Mouse (Mus musculus): Measurements from ENCODE around the gene Hnf4a. TPM values are rescaled to one million over a fixed set of nuclear protein-coding genes. Genes with fewer than 3 reads are reported as not detected.
A peak's percentile ranks its signal among the peaks of the same experiment; 100 is the strongest.

The Hnf4a gene
- polyA plus RNA-seq, 1 experiment from 2014 or later: 21.6 TPM

DNA sequence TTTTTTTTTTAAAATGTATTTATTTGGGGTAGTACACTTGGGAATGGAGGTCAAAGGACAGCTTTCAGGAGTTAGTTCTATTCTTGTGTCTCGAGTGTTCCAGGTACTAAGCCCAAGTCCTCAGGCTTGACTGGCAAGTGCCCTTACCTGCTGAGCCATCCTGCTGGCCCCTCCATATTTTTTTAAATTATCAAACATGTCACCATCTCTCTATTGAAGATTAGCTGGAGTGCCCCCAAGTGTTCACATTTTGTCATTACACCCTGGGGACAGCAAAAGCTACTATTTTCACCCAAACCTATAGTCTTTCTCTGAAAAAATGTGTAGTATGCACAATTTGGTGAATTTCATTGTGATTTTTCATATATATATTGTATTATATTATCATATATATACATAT is 85.5 kb downstream of the Hnf4a start:
- Histone ChIP-seq H3K36me3 (ENCODE audit: insufficient read depth, low read length) (no peaks in the 10 kb centered on the region), H3K9me3 (replicated peaks; ENCODE audit: low read length) (no peaks in the 10 kb centered on the region), H3K9ac (ENCODE audit: low read depth, low read length) (no peak overlapping the region), H3K4me3 (replicated peaks; ENCODE audit: low read depth, low read length) (no peak overlapping the region), H3K4me1 (replicated peaks; ENCODE audit: insufficient read depth, low read length) (peaks cover 7% of the 10 kb centered on the region), H3K27ac (no peak overlapping the region), H3K27me3 (ENCODE audit: insufficient read depth, low read length) (no peaks in the 10 kb centered on the region), H3K4me2 (ENCODE audit: low read length) (no peak overlapping the region)
- no peak for ATAC-seq (replicated peaks; ENCODE audit: low FRiP score, low read depth)
- 82% methylated on average over 1 of the region's 1 CpGs for WGBS
- TF ChIP-seq CTCF (IDR thresholded peaks at IDR 0.05; ENCODE audit: low read depth): peak; percentile 59
- DNase-seq (ENCODE audit: low spot score): peak; percentile 26

GRCm38 (mm10) chr2:163593636-163594282 is 87.2 kb downstream of the Hnf4a start:
- H3K4me2 ChIP-seq (ENCODE audit: low read length): no peak overlapping the region
- H3K36me3 ChIP-seq (ENCODE audit: insufficient read depth, low read length): no peaks in the 10 kb centered on the region
- H3K27ac ChIP-seq: no peak overlapping the region
- WGBS: 83% methylated on average over 10 of the region's 10 CpGs
- no peak for ATAC-seq (replicated peaks; ENCODE audit: low FRiP score, low read depth)
- H3K27me3 ChIP-seq (ENCODE audit: insufficient read depth, low read length): no peaks in the 10 kb centered on the region
- no peak for TF ChIP-seq CTCF (IDR thresholded peaks at IDR 0.05; ENCODE audit: low read depth)
- H3K4me3 ChIP-seq (replicated peaks; ENCODE audit: low read depth, low read length): no peak overlapping the region
- H3K4me1 ChIP-seq (replicated peaks; ENCODE audit: insufficient read depth, low read length): peaks cover 7% of the 10 kb centered on the region
- no peak for DNase-seq (ENCODE audit: low spot score)
- no peaks in the 10 kb centered on the region for H3K9me3 ChIP-seq (replicated peaks; ENCODE audit: low read length)
- H3K9ac ChIP-seq (ENCODE audit: low read depth, low read length): no peak overlapping the region

DNA sequence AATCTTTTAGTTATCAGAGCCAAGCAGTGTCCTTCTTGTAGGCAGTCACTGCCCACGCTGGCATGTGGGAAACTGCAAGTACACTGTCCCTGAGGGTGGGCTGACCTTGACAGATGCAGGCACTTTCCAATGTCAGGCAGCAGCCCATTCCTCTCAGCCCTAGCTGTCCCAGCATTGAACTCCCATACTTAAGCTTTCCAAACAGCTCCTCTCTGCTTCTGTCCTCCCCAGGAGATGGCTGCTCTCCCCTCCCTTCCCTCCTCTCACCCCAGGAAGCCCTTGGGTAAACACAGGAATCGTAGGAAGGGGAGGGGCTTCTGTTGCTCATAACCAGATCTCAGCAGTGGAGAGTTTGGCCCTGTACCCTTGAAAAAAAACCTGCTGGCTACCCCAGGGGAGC is 88.5 kb downstream of the Hnf4a start:
- peaks cover 7% of the 10 kb centered on the region for H3K4me1 ChIP-seq (replicated peaks; ENCODE audit: insufficient read depth, low read length)
- peak; percentile 54 for DNase-seq (ENCODE audit: low spot score)
- peak; percentile 15; the same call in 1 of the 2 replicates for ATAC-seq (replicated peaks; ENCODE audit: low FRiP score, low read depth)
- no peak overlapping the region for H3K4me2 ChIP-seq (ENCODE audit: low read length)
- no peaks in the 10 kb centered on the region for H3K27me3 ChIP-seq (ENCODE audit: insufficient read depth, low read length)
- no peaks in the 10 kb centered on the region for H3K9me3 ChIP-seq (replicated peaks; ENCODE audit: low read length)
- no peaks in the 10 kb centered on the region for H3K36me3 ChIP-seq (ENCODE audit: insufficient read depth, low read length)
- 10% methylated on average over 2 of the region's 2 CpGs for WGBS
- H3K9ac ChIP-seq (ENCODE audit: low read depth, low read length): no peak overlapping the region
- no peak overlapping the region for H3K4me3 ChIP-seq (replicated peaks; ENCODE audit: low read depth, low read length)
- TF ChIP-seq CTCF (IDR thresholded peaks at IDR 0.05; ENCODE audit: low read depth): no peak
- peak overlapping the region; percentile 80 for H3K27ac ChIP-seq

GRCm38 (mm10) chr2:163596057-163596872 is 89.7 kb downstream of the Hnf4a start:
- peak; percentile 73 for DNase-seq (ENCODE audit: low spot score)
- WGBS: 55% methylated on average over 13 of the region's 13 CpGs
- H3K4me3 ChIP-seq (replicated peaks; ENCODE audit: low read depth, low read length): no peak overlapping the region
- no peak overlapping the region for H3K4me2 ChIP-seq (ENCODE audit: low read length)
- peaks cover 7% of the 10 kb centered on the region for H3K4me1 ChIP-seq (replicated peaks; ENCODE audit: insufficient read depth, low read length)
- no peak for ATAC-seq (replicated peaks; ENCODE audit: low FRiP score, low read depth)
- TF ChIP-seq CTCF (IDR thresholded peaks at IDR 0.05; ENCODE audit: low read depth): no peak
- H3K36me3 ChIP-seq (ENCODE audit: insufficient read depth, low read length): no peaks in the 10 kb centered on the region
- H3K9ac ChIP-seq (ENCODE audit: low read depth, low read length): no peak overlapping the region
- H3K27ac ChIP-seq: peak overlapping the region; percentile 42
- H3K9me3 ChIP-seq (replicated peaks; ENCODE audit: low read length): no peaks in the 10 kb centered on the region
- H3K27me3 ChIP-seq (ENCODE audit: insufficient read depth, low read length): no peaks in the 10 kb centered on the region

DNA sequence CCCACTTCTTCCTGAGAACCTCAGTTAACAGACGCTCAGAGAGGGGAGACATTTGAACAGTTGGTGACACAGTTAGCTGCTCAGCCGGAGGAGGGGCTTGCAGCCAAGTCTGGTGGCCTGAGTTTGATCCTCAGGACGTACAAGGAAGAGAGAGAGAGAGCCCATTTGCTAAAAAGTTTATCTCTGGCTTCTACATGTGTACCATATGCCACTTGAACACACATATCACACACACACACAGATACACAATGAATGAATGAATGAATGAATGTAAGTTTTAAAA is 90.2 kb downstream of the Hnf4a start:
- TF ChIP-seq CTCF (IDR thresholded peaks at IDR 0.05; ENCODE audit: low read depth): no peak
- H3K4me3 ChIP-seq (replicated peaks; ENCODE audit: low read depth, low read length): no peak overlapping the region
- H3K4me1 ChIP-seq (replicated peaks; ENCODE audit: insufficient read depth, low read length): peaks cover 7% of the 10 kb centered on the region
- H3K9ac ChIP-seq (ENCODE audit: low read depth, low read length): no peak overlapping the region
- no peaks in the 10 kb centered on the region for H3K36me3 ChIP-seq (ENCODE audit: insufficient read depth, low read length)
- no peaks in the 10 kb centered on the region for H3K9me3 ChIP-seq (replicated peaks; ENCODE audit: low read length)
- no peak for DNase-seq (ENCODE audit: low spot score)
- H3K27ac ChIP-seq: peak overlapping the region; percentile 42
- WGBS: 55% methylated on average over 3 of the region's 3 CpGs
- ATAC-seq (replicated peaks; ENCODE audit: low FRiP score, low read depth): no peak
- H3K27me3 ChIP-seq (ENCODE audit: insufficient read depth, low read length): no peaks in the 10 kb centered on the region
- no peak overlapping the region for H3K4me2 ChIP-seq (ENCODE audit: low read length)

- no peak overlapping the region for H3K27ac ChIP-seq
Observed at GRCm38 (mm10) chr2:163597661-163598060, 91.1 kb downstream of the Hnf4a start.

More at GRCm38 (mm10) chr2:163597661-163598060, 91.1 kb downstream of the Hnf4a start:
- no peaks in the 10 kb centered on the region for H3K9me3 ChIP-seq (replicated peaks; ENCODE audit: low read length)
- H3K36me3 ChIP-seq (ENCODE audit: insufficient read depth, low read length): no peaks in the 10 kb centered on the region
- ATAC-seq (replicated peaks; ENCODE audit: low FRiP score, low read depth) (no peak), DNase-seq (ENCODE audit: low spot score) (peak; percentile 55)
- no peak overlapping the region for H3K4me2 ChIP-seq (ENCODE audit: low read length)
- H3K4me1 ChIP-seq (replicated peaks; ENCODE audit: insufficient read depth, low read length): peaks cover 8% of the 10 kb centered on the region
- H3K27me3 ChIP-seq (ENCODE audit: insufficient read depth, low read length): no peaks in the 10 kb centered on the region
- peak; percentile 70 for TF ChIP-seq CTCF (IDR thresholded peaks at IDR 0.05; ENCODE audit: low read depth)
- no peak overlapping the region for H3K9ac ChIP-seq (ENCODE audit: low read depth, low read length)
- no peak overlapping the region for H3K4me3 ChIP-seq (replicated peaks; ENCODE audit: low read depth, low read length)
- WGBS: 58% methylated on average over 4 of the region's 4 CpGs

Data from kidney, postnatal 0 days (tissue).